Mouse (Mus musculus) limb, embryonic 13.5 days (tissue): Measurements from ENCODE around the gene Cfdp1. TPM values are rescaled to one million over a fixed set of nuclear protein-coding genes. Genes with fewer than 3 reads are reported as not detected.

Experiments
- ATAC-seq: fragments of 200-750 bp; cut with Nextera tagmentation; 2 replicates; pipeline ENCODE4 v1.8.0; 2017; ENCODE audit warnings: low read depth, moderate number of reproducible peaks, moderate TSS enrichment; ENCODE audit not compliant: low FRiP score
- H3K27ac ChIP-seq: fragments of 300-500 bp; sonication (generic); 2 replicates; pipeline ENCODE4 v1.5.1; 2015; ENCODE audit warnings: inconsistent platforms, mild to moderate bottlenecking, moderate library complexity
- H3K27me3 ChIP-seq: fragments of 300-500 bp; sonication (generic); 2 replicates; pipeline ENCODE4 v1.6.1; 2015; ENCODE audit warnings: mild to moderate bottlenecking, inconsistent platforms
- H3K36me3 ChIP-seq: fragments of 300-500 bp; sonication (generic); 2 replicates; pipeline ENCODE4 v1.6.1; 2015; ENCODE audit warnings: inconsistent platforms, mild to moderate bottlenecking, moderate library complexity
- H3K4me1 ChIP-seq: fragments of 300-500 bp; sonication (generic); 2 replicates; pipeline ENCODE4 v1.6.1; 2015; ENCODE audit warnings: inconsistent platforms
- H3K4me2 ChIP-seq: fragments of 300-500 bp; sonication (generic); replicated peaks from 2 replicates; pipeline ENCODE4 v1.6.1; 2015; ENCODE audit warnings: inconsistent platforms, mild to moderate bottlenecking, moderate library complexity
- H3K4me3 ChIP-seq: fragments of 300-500 bp; sonication (generic); 2 replicates; pipeline ENCODE4 v1.5.1; 2015; ENCODE audit warnings: moderate library complexity, mild to moderate bottlenecking, inconsistent platforms
- H3K9ac ChIP-seq: fragments of 300-500 bp; sonication (generic); 2 replicates; pipeline ENCODE4 v1.6.1; 2015; ENCODE audit warnings: mild to moderate bottlenecking, inconsistent platforms
- H3K9me3 ChIP-seq: fragments of 300-500 bp; sonication (generic); 2 replicates; pipeline ENCODE4 v1.6.1; 2016; ENCODE audit warnings: inconsistent platforms
- WGBS: fragments of 180-500 bp; shearing (Covaris S2); methylation state at CpG from one replicate; pipeline ENCODE4 v1.1.7; 2015; 5-methylcytosine and 5-hydroxymethylcytosine counted together
- polyA plus RNA-seq: library from polyadenylated mRNA; unstranded; fragments of >200 nt; fragmentation: Nextera tagmentation; extraction: Ambion mirVana; gene quantifications from 2 replicates; pipeline ENCODE4 v1.2.1, GENCODE M21; 2015

Cfdp1 gene
- polyA plus RNA-seq, 1 experiment from 2014 or later: 262 TPM

DNA sequence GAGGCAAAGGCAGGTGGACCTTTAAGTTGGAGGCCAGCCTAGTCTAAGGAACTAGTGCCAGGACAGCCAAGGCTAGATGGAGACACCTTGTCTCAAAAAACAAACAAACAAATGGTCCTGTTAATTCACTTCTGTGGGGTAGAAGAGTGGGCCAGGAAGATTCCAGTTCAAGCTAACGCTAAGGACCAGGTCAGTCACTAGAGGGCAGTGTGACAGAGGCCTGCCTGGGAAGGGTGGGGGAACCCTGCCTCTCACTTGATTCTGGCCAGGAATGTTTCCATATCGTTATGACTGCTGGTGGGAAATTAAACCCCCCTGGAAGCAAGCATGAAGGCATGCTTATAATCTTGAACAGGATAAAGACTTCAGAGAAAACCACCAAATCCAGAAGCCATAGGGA, 27.5 kb upstream of the Cfdp1 start:
- H3K36me3 ChIP-seq: no peaks in the 10 kb centered on the region
- no peak overlapping the region for H3K4me2 ChIP-seq
- 0% methylated on average over 2 of the region's 2 CpGs for WGBS
- no peak overlapping the region for H3K4me3 ChIP-seq
- no peaks in the 10 kb centered on the region for H3K9me3 ChIP-seq
- H3K27me3 ChIP-seq: peaks cover 5% of the 10 kb centered on the region; the same call in 1 of the 2 replicates
- ATAC-seq: 0 out of 2 replicates have a peak, but pooled peaks have one; percentile 54
- 0 out of 2 replicates have a peak, but pooled peaks cover 4% of the 10 kb centered on the region for H3K4me1 ChIP-seq
- no peak overlapping the region for H3K27ac ChIP-seq
- H3K9ac ChIP-seq: no peak overlapping the region

DNA sequence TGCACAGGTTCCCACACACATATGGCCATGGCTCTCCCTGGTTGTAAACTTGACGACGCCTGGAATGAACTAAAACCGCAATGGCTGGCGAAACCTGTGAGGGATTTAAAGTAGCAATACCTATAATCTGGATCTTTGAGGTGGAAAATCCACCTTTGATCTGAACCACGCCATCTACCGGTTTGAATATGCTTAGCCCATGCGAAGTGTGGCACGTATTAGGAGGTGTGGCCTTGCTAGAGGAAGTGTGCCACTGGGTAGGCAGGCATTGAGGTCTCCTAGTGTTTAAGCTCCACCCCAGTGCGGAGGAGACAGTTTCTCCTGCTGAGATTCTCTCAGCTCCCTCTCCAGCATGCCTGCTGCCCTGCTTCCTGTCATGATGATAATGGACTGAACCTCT, 23.6 kb upstream of the Cfdp1 start:
- no peak overlapping the region for H3K9ac ChIP-seq
- 62% methylated on average over 9 of the region's 9 CpGs for WGBS
- no peak overlapping the region for H3K4me2 ChIP-seq
- H3K4me3 ChIP-seq: no peak overlapping the region
- peaks cover 2% of the 10 kb centered on the region for H3K36me3 ChIP-seq
- no peak for ATAC-seq
- H3K27ac ChIP-seq: no peak overlapping the region
- H3K27me3 ChIP-seq: no peaks in the 10 kb centered on the region
- no peaks in the 10 kb centered on the region for H3K9me3 ChIP-seq
- H3K4me1 ChIP-seq: peaks cover 12% of the 10 kb centered on the region

- peak within 1 kb of the TSS; percentile 73 for H3K4me3 ChIP-seq
- peak; percentile 98 for ATAC-seq
- H3K4me2 ChIP-seq: peak within 1 kb of the TSS; percentile 84
- peak within 1 kb of the TSS; percentile 78 for H3K9ac ChIP-seq
- no peaks in the 10 kb centered on the region for H3K9me3 ChIP-seq
- H3K27ac ChIP-seq: peak within 1 kb of the TSS; percentile 74; the same call in 1 of the 2 replicates
- no peaks in the 10 kb centered on the region for H3K27me3 ChIP-seq
- H3K36me3 ChIP-seq: peaks cover 10% of the 10 kb centered on the region
- peaks cover 9% of the 10 kb centered on the region for H3K4me1 ChIP-seq
- under 1% methylated on average over 52 of the region's 53 CpGs for WGBS
These were observed 22.4 kb upstream of the Cfdp1 start, which contains the start of gene Tmem170 for GRCm38 (mm10) chr8:111876355-111876948. Gene Tmem170, minus strand, starts transcription at chr8:111876750.

- Histone ChIP-seq H3K27ac (peak overlapping the region; percentile 74; the same call in 1 of the 2 replicates), H3K9ac (peak overlapping the region; percentile 78), H3K4me3 (peak overlapping the region; percentile 73), H3K4me1 (peaks cover 9% of the 10 kb centered on the region), H3K9me3 (no peaks in the 10 kb centered on the region), H3K27me3 (no peaks in the 10 kb centered on the region), H3K4me2 (peak overlapping the region; percentile 84), H3K36me3 (peaks cover 11% of the 10 kb centered on the region)
- WGBS: 15% methylated on average over 9 of the region's 9 CpGs
- ATAC-seq: no peak
These were observed 21.7 kb upstream of the Cfdp1 start for GRCm38 (mm10) chr8:111875758-111876157.

- Histone ChIP-seq H3K4me2 (no peak overlapping the region), H3K9me3 (no peaks in the 10 kb centered on the region), H3K27me3 (no peaks in the 10 kb centered on the region), H3K9ac (no peak overlapping the region), H3K4me1 (peaks cover 9% of the 10 kb centered on the region), H3K27ac (no peak overlapping the region), H3K4me3 (no peak overlapping the region), H3K36me3 (peaks cover 21% of the 10 kb centered on the region)
- ATAC-seq: no peak
- WGBS: 86% methylated on average over 3 of the region's 3 CpGs
These were observed 17.2 kb upstream of the Cfdp1 start for GRCm38 (mm10) chr8:111871278-111871677.

DNA sequence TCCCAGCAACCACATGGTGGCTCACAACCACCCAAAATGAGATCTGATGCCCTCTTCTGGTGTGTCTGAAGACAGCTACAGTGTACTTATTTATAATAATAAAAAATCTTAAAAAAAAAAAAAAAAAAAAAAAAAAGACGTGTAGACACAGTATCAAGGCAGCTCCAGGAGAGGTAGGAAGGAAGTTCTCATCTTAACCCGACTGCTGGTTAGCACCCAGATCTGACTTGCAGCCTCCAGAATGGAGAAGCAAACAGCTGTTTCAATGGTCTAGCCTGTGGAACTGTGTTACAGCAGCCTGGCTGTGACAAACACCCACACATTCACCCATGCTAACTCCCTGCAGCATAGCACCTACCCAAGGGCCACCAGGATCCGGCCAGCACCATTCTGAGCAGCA, 16.3 kb upstream of the Cfdp1 start:
- peaks cover 3% of the 10 kb centered on the region for H3K4me1 ChIP-seq
- peaks cover 30% of the 10 kb centered on the region for H3K36me3 ChIP-seq
- H3K4me2 ChIP-seq: no peak overlapping the region
- no peak overlapping the region for H3K9ac ChIP-seq
- H3K27me3 ChIP-seq: no peaks in the 10 kb centered on the region
- ATAC-seq: no peak
- no peak overlapping the region for H3K27ac ChIP-seq
- 92% methylated on average over 3 of the region's 3 CpGs for WGBS
- no peaks in the 10 kb centered on the region for H3K9me3 ChIP-seq
- H3K4me3 ChIP-seq: no peak overlapping the region

DNA sequence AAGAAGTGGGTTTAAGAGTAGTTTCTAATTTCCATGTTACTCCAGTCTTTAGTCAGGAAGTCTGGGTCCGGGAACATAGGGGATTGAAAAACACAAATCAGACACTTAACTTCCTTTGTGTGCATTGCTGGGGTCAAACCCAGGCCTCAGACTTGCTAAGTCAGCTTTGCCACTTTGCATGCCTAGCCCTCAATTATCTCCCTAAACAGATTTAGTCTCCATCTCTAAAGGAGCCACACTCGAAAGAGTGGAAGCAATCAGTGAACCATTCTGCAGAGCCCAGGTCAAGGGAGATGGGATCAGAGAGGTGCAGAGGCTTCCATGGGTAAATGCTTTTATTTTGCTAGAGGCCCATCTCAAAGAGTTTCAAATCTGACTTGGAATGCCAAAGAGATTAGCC, 14.6 kb upstream of the Cfdp1 start:
- no peaks in the 10 kb centered on the region for H3K4me1 ChIP-seq
- 58% methylated on average over 2 of the region's 2 CpGs for WGBS
- no peak overlapping the region for H3K9ac ChIP-seq
- no peak for ATAC-seq
- H3K36me3 ChIP-seq: peaks cover 34% of the 10 kb centered on the region
- H3K9me3 ChIP-seq: no peaks in the 10 kb centered on the region
- H3K27me3 ChIP-seq: no peaks in the 10 kb centered on the region
- no peak overlapping the region for H3K4me2 ChIP-seq
- no peak overlapping the region for H3K4me3 ChIP-seq
- no peak overlapping the region for H3K27ac ChIP-seq

DNA sequence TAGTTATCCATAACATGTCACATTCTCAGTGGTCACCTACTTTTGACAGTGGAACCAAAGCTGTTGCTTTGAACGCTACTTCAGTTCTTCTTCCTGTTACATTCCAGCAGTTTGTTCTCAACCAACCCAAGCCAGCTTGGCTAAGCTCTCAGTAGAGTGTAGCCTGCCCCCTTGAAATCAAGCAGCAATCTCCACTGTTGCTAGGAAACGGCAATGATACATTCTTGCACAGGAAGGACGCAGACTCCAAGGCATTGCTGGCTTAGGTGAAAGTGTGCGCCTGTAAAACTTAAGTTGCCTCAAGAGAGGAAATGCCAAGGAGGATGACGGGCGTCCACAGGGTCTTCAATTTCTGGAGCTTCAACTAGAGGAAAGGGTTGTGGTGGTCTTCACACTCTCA, 11.8 kb upstream of the Cfdp1 start:
- no peak overlapping the region for H3K27ac ChIP-seq

DNA sequence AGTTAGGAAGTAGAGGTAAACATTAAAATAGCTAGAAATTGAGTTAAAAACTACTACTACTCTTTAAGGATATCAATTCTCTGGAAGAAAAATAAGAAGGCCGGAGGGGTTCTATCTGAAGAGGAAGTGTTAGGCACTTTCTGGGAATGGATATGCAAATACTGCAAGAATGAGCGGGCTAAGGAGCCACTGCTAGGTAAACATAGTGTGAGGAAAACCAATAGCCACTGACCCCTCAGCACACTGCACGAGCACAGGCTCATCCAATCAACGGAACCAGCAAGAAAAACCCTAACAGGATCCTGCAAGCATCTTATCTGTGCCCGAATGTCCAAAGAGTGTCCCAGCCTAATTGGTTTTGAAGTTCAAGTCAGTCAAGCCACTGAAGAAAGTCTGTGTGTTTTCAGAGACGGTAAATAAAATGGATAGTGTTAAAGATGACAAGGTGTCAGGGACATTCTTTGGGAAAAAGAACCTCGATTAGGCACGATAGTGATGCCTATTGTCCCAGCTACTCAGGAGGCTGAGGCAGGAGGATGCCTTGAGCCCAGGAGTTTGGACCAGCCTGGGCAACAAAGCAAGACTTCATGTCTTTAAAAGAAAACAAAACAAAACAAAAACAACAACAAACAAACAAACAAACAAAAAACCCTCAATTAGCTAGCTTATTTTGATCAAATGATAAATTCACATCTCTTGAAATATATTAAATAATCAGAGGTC, 11.2 kb upstream of the Cfdp1 start:
- Histone ChIP-seq H3K27ac (no peak overlapping the region), H3K4me1 (no peaks in the 10 kb centered on the region), H3K27me3 (no peaks in the 10 kb centered on the region), H3K4me3 (no peak overlapping the region), H3K9ac (no peak overlapping the region), H3K36me3 (peaks cover 24% of the 10 kb centered on the region), H3K9me3 (no peaks in the 10 kb centered on the region), H3K4me2 (no peak overlapping the region)
- ATAC-seq: no peak
- WGBS: 92% methylated on average over 8 of the region's 8 CpGs

More for the DNA sequence above, 11.8 kb upstream of the Cfdp1 start:
- H3K27me3 ChIP-seq: no peaks in the 10 kb centered on the region
- H3K4me3 ChIP-seq: no peak overlapping the region
- no peaks in the 10 kb centered on the region for H3K4me1 ChIP-seq
- no peak overlapping the region for H3K9ac ChIP-seq
- H3K36me3 ChIP-seq: peaks cover 24% of the 10 kb centered on the region
- peak; percentile 48; the same call in 1 of the 2 replicates for ATAC-seq
- no peak overlapping the region for H3K4me2 ChIP-seq
- WGBS: 79% methylated on average over 6 of the region's 6 CpGs
- H3K9me3 ChIP-seq: no peaks in the 10 kb centered on the region

GRCm38 (mm10) chr8:111864648-111865047, 10.6 kb upstream of the Cfdp1 start:
- Histone ChIP-seq H3K4me3 (no peak overlapping the region), H3K4me1 (no peaks in the 10 kb centered on the region), H3K9me3 (no peaks in the 10 kb centered on the region), H3K36me3 (peaks cover 21% of the 10 kb centered on the region), H3K27me3 (no peaks in the 10 kb centered on the region), H3K9ac (no peak overlapping the region), H3K27ac (no peak overlapping the region), H3K4me2 (no peak overlapping the region)
- ATAC-seq: no peak
- 91% methylated on average over 8 of the region's 8 CpGs for WGBS

GRCm38 (mm10) chr8:111863280-111863679, 9.2 kb upstream of the Cfdp1 start:
- no peak overlapping the region for H3K4me2 ChIP-seq
- H3K27ac ChIP-seq: no peak overlapping the region
- H3K9me3 ChIP-seq: no peaks in the 10 kb centered on the region
- H3K9ac ChIP-seq: no peak overlapping the region
- no peak for ATAC-seq
- H3K36me3 ChIP-seq: peaks cover 20% of the 10 kb centered on the region
- H3K27me3 ChIP-seq: no peaks in the 10 kb centered on the region
- WGBS: 75% methylated on average over 4 of the region's 4 CpGs
- H3K4me1 ChIP-seq: no peaks in the 10 kb centered on the region
- no peak overlapping the region for H3K4me3 ChIP-seq

GRCm38 (mm10) chr8:111855977-111856376, 1.9 kb upstream of the Cfdp1 start:
- Histone ChIP-seq H3K27me3 (no peaks in the 10 kb centered on the region), H3K9ac (no peak overlapping the region), H3K4me3 (no peak overlapping the region), H3K27ac (no peak overlapping the region), H3K36me3 (no peaks in the 10 kb centered on the region), H3K9me3 (no peaks in the 10 kb centered on the region), H3K4me2 (no peak overlapping the region), H3K4me1 (peaks cover 11% of the 10 kb centered on the region)
- ATAC-seq: no peak
- 89% methylated on average over 12 of the region's 12 CpGs for WGBS
